Comparison of ENCODE assay signal across 29 mouse cellular contexts in the genomic region with DNA sequence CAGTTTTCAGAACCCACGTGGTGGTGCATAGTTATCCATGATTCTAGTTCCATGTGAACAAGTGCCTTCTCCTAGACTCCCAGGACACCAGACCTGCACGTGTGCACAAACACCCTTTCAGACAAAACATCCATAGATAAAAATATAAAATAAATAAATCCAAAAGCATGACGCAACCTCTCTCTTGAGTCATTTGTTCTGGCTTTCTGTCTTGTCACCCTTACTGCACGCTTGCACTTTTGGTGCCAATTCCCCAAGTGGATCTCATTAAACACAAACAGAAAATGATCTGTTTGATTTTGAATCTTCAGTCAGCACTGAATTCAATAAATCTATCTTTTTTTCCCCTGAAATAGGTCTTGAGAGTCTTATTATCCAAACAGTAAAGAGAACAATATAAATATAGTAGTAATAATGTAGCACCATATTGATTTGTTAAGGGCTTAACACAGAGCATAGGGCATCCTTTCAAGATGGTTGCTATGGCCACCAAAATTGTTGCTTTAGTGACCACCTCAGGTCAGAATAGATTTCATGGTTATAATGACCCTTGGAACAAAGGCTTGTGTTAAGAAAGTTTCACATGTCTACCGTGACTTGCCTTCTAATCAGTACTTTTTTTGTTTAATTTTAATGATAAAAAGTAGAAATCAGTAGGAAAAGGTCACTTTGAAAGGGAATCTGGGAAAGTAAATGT.
A peak's percentile ranks its signal among the peaks of the same experiment; 100 is the strongest.
DNase-seq lines count a peak whose midpoint lies in the region; ATAC-seq and TF ChIP-seq lines count a peak whose summit lies in the region.
"Had no signal": no experiment of that assay in that cellular context is flagged by ENCODE, and none has a peak within 500 bp of the region (broad histone marks: within the 10 kb centered on the region; RNA-seq: fewer than 3 reads in every experiment).

No protein-coding gene starts in this region.

- ATAC-seq in hindbrain, embryonic 12.5 days (ENCODE audit: low FRiP score): peak; percentile 61; the same call in 1 of the 2 replicates
- ATAC-seq in hindbrain, postnatal 0 days: no peak; the same call in 1 of the 2 replicates
- ATAC-seq: activated CD4-positive, CD25-positive, alpha-beta regulatory T cell, adult 4 months; forebrain, embryonic 13.5 days; intestine, postnatal 0 days; liver, embryonic 12.5 days; liver, postnatal 0 days had no signal

- H3K27ac ChIP-seq in hindbrain, embryonic 12.5 days: no peak overlapping the region
- H3K27ac ChIP-seq in hindbrain, postnatal 0 days: no peak overlapping the region
- H3K27ac ChIP-seq: forebrain, embryonic 13.5 days; heart, embryonic 10.5 days; heart, embryonic 15.5 days; layer of hippocampus, adult 2 months; left cerebral cortex, adult 2 months; liver, embryonic 12.5 days; neural tube, embryonic 13.5 days had no signal

- no peaks in the 10 kb centered on the region for H3K4me1 ChIP-seq in hindbrain, embryonic 12.5 days
- no peaks in the 10 kb centered on the region for H3K4me1 ChIP-seq in hindbrain, postnatal 0 days (ENCODE audit: insufficient read depth, low read length)
- H3K4me1 ChIP-seq: forebrain, embryonic 13.5 days; heart, embryonic 10.5 days; heart, embryonic 15.5 days; liver, embryonic 12.5 days; megakaryocyte, embryonic 14.5 days had no signal

- no peak overlapping the region for H3K4me3 ChIP-seq in hindbrain, embryonic 12.5 days
- no peak overlapping the region for H3K4me3 ChIP-seq in hindbrain, postnatal 0 days (ENCODE audit: low read length)
- H3K4me3 ChIP-seq: forebrain, embryonic 13.5 days; heart, embryonic 10.5 days; heart, embryonic 15.5 days; layer of hippocampus, adult 2 months; left cerebral cortex, adult 2 months; liver, embryonic 12.5 days; megakaryocyte, embryonic 14.5 days; neural tube, embryonic 13.5 days had no signal

- H3K36me3 ChIP-seq in hindbrain, embryonic 12.5 days: no peaks in the 10 kb centered on the region
- H3K36me3 ChIP-seq in hindbrain, postnatal 0 days (ENCODE audit: insufficient read depth, low read length): no peaks in the 10 kb centered on the region
- H3K36me3 ChIP-seq: heart, embryonic 10.5 days; heart, embryonic 15.5 days; liver, embryonic 12.5 days; neural tube, embryonic 13.5 days had no signal

- no peaks in the 10 kb centered on the region for H3K9me3 ChIP-seq in hindbrain, embryonic 12.5 days (replicated peaks)
- H3K9me3 ChIP-seq in hindbrain, postnatal 0 days (ENCODE audit: low read length): no peaks in the 10 kb centered on the region
- H3K9me3 ChIP-seq: forebrain, embryonic 13.5 days; heart, embryonic 10.5 days; heart, embryonic 15.5 days; liver, embryonic 12.5 days; megakaryocyte, embryonic 14.5 days; neural tube, embryonic 13.5 days had no signal

- TF ChIP-seq CTCF in brain, embryonic 14.5 days (IDR thresholded peaks at IDR 0.05; ENCODE audit: borderline replicate concordance, extremely low read depth, insufficient read depth, insufficient read length): no peak
- TF ChIP-seq CTCF in hindbrain, postnatal 0 days (IDR thresholded peaks at IDR 0.05; ENCODE audit: low read depth): no peak

- 37% methylated on average over 5 of the region's 5 CpGs for WGBS in hindbrain, embryonic 12.5 days
- 30% methylated on average over 5 of the region's 5 CpGs for WGBS in hindbrain, postnatal 0 days

- TF ChIP-seq POLR2A in brain, embryonic 14.5 days (IDR thresholded peaks at IDR 0.05; ENCODE audit: borderline replicate concordance, extremely low read depth, insufficient read depth, insufficient read length, poor library complexity, severe bottlenecking): no peak

- no peak overlapping the region for H3K4me2 ChIP-seq in hindbrain, embryonic 12.5 days (replicated peaks)
- 0 out of 2 replicates have a peak overlapping the region, but pooled peaks have one; percentile 3 for H3K4me2 ChIP-seq in hindbrain, postnatal 0 days (ENCODE audit: low read depth, low read length)
- H3K4me2 ChIP-seq: forebrain, embryonic 13.5 days; heart, embryonic 15.5 days; liver, embryonic 12.5 days; neural tube, embryonic 13.5 days had no signal

- DNase-seq in embryo, embryonic 10 days (ENCODE audit: low spot score): peak; percentile 52
- no peak for DNase-seq in embryo, embryonic 9.5 days (ENCODE audit: extremely low spot score)
- peak; percentile 31 for DNase-seq in brain, embryonic 14.5 days (ENCODE audit: low read depth)
- peak; percentile 31 for DNase-seq in hindbrain, postnatal 0 days (ENCODE audit: low spot score)
- no peak for DNase-seq in kidney, postnatal 10 days
- DNase-seq in ovary, postnatal 36 days (ENCODE audit: low spot score): no peak
- no peak for DNase-seq in lung, postnatal 4 days
- DNase-seq: adrenal gland, postnatal 14 days; cerebellum, adult 11-12 months; cerebellum, adult 9-11 months; gastrocnemius, postnatal 10 days; heart, adult 11 months; kidney, adult 9 months; kidney, postnatal 25 days; left cerebral cortex, postnatal 4 days; liver, postnatal 0 days; lung, postnatal 36 days had no signal

- no peaks in the 10 kb centered on the region for H3K27me3 ChIP-seq in hindbrain, embryonic 12.5 days
- H3K27me3 ChIP-seq in hindbrain, postnatal 0 days (ENCODE audit: insufficient read depth, low read length): no peaks in the 10 kb centered on the region
- H3K27me3 ChIP-seq: CH12.LX; forebrain, embryonic 13.5 days; heart, embryonic 15.5 days; liver, embryonic 12.5 days; megakaryocyte, embryonic 14.5 days; neural tube, embryonic 13.5 days had no signal

- no peak overlapping the region for H3K9ac ChIP-seq in hindbrain, embryonic 12.5 days
- no peak overlapping the region for H3K9ac ChIP-seq in hindbrain, postnatal 0 days (replicated peaks; ENCODE audit: low read length)
- H3K9ac ChIP-seq: forebrain, embryonic 13.5 days; heart, embryonic 15.5 days; liver, embryonic 12.5 days; liver, postnatal 0 days; neural tube, embryonic 13.5 days had no signal

Comparison
In these comparisons a context has a peak if more than half of its experiments do, and no peak if none do; other contexts are left out.
1. DNase-seq: peak in embryo, embryonic 10 days (single experiment), brain, embryonic 14.5 days (single experiment) and hindbrain, postnatal 0 days (single experiment); none in embryo, embryonic 9.5 days (single experiment), kidney, postnatal 10 days (single experiment), ovary, postnatal 36 days (single experiment) and lung, postnatal 4 days (0 of 2).